Mouse (Mus musculus): ENCODE data around the gene Fbxo34. TPM values are rescaled to one million over a fixed set of nuclear protein-coding genes. Genes with fewer than 3 reads are reported as not detected.

Fbxo34 gene
- total and polyA plus RNA-seq, 2 experiments from 2014 or later = 20.0 to 33.8 TPM

DNA sequence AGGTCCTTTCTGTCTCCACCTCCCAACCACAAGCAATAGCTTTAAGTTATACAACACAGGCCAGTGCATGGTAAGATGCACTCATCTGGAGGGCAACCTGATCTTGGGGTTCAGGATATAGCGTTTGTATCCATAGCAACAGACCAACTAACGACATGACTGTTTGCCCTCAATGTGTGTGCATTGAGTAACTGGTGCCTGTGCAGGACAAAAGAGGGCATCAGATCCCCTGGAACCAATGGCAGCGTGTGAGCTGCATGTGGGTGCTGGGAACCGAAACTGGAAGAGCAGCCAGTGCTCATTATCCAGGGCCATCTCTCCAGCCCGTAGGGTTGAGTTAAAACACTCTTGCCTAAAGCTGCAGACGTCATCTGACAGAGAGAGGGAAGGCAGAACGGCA is 38.5 kb downstream of the Fbxo34 start:
- DNase-seq (no peak), ATAC-seq (peak; percentile 23; the same call in 1 of the 2 replicates)
- H3K4me1 ChIP-seq (ENCODE audit: insufficient read depth) = peaks cover 4% of the 10 kb centered on the region; the same call in 1 of the 2 replicates
- no peaks in the 10 kb centered on the region for H3K9me3 ChIP-seq (ENCODE audit: low read length)
- no peak overlapping the region for H3K27ac ChIP-seq (ENCODE audit: low read depth, low read length)
- no peak overlapping the region for H3K9ac ChIP-seq
- WGBS = 27% methylated on average over 7 of the region's 7 CpGs
- H3K27me3 ChIP-seq (ENCODE audit: insufficient read depth, low read length) = no peaks in the 10 kb centered on the region
- H3K4me2 ChIP-seq (ENCODE audit: low read depth) = no peak overlapping the region
- no peaks in the 10 kb centered on the region for H3K36me3 ChIP-seq (ENCODE audit: insufficient read depth)
- TF ChIP-seq CTCF (IDR thresholded peaks at IDR 0.05; ENCODE audit: low read depth) = no peak
- no peak overlapping the region for H3K4me3 ChIP-seq (ENCODE audit: low read depth, low read length)

DNA sequence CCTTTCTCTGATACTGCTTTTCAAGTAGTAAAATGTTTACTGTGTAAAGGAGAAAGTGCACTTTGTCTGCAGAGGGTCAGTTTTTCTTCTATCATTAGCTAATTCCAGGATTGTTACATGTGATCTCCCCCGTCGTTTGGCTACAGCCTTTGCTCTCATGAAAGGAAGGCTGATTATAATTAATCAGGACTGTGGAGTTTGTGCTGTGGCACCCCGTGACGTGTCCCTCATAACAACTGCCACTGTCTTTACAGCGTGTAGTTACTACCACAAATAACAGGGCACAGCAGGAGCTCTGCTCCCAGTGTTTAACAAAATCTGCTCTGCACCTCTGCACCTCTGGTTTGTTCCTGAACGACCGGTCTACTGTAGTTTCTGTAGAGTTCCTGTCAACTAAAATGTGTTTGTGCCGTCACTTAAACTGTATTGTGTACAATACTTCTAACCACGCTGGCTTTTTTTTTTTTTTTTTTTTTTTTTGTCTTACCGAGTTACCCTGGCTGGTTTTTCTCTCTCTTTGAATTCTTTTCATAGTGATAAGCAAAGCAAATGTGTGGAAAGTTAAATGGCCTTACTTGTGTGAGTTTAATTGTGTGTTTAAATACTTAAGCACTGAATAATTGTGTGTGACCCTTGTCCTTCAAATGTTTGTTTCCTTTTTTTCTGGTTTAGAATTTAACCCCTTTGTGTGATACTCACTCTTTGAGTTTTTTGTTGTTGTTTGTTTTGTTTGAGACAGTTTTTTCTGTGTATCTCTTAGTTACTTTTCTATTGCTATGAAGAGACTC is 39.3 kb downstream of the Fbxo34 start:
- Histone ChIP-seq H3K4me1 (ENCODE audit: insufficient read depth) (peaks cover 4% of the 10 kb centered on the region; the same call in 1 of the 2 replicates), H3K9ac (no peak overlapping the region), H3K27me3 (ENCODE audit: insufficient read depth, low read length) (no peaks in the 10 kb centered on the region), H3K27ac (ENCODE audit: low read depth, low read length) (no peak overlapping the region), H3K4me3 (ENCODE audit: low read depth, low read length) (no peak overlapping the region), H3K4me2 (ENCODE audit: low read depth) (no peak overlapping the region), H3K9me3 (ENCODE audit: low read length) (no peaks in the 10 kb centered on the region), H3K36me3 (ENCODE audit: insufficient read depth) (no peaks in the 10 kb centered on the region)
- no peak for DNase-seq
- ATAC-seq = peak; percentile 51
- no peak for TF ChIP-seq CTCF (IDR thresholded peaks at IDR 0.05; ENCODE audit: low read depth)
- 6% methylated on average over 10 of the region's 10 CpGs for WGBS

DNA sequence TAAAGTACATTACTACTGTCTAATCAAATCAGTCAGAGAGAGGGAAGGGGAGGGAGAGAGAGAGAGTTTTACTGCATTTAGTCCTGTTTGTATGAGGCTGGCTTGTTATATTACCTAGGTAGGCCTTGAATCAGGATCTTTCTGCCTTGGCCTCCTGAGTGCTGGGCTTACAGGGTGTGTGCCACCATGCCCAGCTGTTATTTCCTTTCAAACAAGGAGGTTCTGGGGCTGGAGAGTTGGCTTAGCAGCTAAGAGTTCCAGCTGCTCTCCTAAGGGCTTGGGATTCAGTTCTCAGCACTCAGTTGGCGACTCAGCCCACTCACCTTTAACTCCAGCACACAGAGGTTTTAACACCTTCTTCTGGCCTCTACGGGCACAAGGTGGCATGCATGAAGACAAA is 40.5 kb downstream of the Fbxo34 start:
- peaks cover 4% of the 10 kb centered on the region; the same call in 1 of the 2 replicates for H3K4me1 ChIP-seq (ENCODE audit: insufficient read depth)
- no peak overlapping the region for H3K9ac ChIP-seq
- no peak for TF ChIP-seq CTCF (IDR thresholded peaks at IDR 0.05; ENCODE audit: low read depth)
- WGBS = 94% methylated on average over 2 of the region's 2 CpGs
- H3K4me3 ChIP-seq (ENCODE audit: low read depth, low read length) = no peak overlapping the region
- H3K4me2 ChIP-seq (ENCODE audit: low read depth) = no peak overlapping the region
- no peak for DNase-seq
- H3K27ac ChIP-seq (ENCODE audit: low read depth, low read length) = no peak overlapping the region
- H3K9me3 ChIP-seq (ENCODE audit: low read length) = no peaks in the 10 kb centered on the region
- no peaks in the 10 kb centered on the region for H3K36me3 ChIP-seq (ENCODE audit: insufficient read depth)
- no peaks in the 10 kb centered on the region for H3K27me3 ChIP-seq (ENCODE audit: insufficient read depth, low read length)
- no peak for ATAC-seq

DNA sequence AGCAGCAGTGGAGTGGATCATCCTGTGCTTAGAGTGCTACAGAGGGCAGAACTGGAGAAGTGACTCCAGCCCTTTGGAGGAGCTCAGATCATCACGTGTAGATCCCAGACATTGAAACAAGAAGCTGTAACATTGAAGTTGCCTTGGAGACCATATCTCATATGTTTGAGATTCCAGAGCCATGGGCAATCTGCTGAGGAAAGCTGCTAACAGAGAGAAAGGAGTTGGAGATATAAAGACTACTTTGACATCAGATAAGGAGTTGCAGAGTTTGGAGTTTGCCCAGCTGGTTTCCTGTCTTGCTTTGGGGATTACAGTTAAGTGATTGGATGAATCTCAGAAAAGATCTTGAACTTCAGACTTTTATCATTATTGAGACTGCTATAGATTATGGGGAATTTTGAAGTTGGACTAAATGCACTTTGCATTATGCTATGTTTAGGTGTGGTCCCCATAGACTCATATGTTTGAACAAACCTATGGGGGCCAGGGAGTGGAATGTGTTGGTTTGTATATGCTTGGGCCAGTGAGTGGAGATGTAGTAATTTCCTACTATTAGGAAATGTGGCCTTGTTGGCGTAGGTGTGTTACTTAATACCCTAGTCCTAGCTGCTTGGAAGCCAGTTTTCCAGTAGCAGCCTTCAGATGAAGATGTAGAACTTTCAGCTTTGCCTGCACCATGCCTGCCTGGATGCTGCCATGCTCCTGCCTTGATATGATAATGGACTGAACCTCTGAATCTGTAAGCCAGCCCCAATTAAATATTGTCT is 43.6 kb downstream of the Fbxo34 start:
- TF ChIP-seq CTCF (IDR thresholded peaks at IDR 0.05; ENCODE audit: low read depth) = no peak
- H3K4me2 ChIP-seq (ENCODE audit: low read depth) = no peak overlapping the region
- no peaks in the 10 kb centered on the region for H3K9me3 ChIP-seq (ENCODE audit: low read length)
- no peak overlapping the region for H3K9ac ChIP-seq
- peaks cover 4% of the 10 kb centered on the region; the same call in 1 of the 2 replicates for H3K4me1 ChIP-seq (ENCODE audit: insufficient read depth)
- no peaks in the 10 kb centered on the region for H3K27me3 ChIP-seq (ENCODE audit: insufficient read depth, low read length)
- DNase-seq (no peak), ATAC-seq (no peak)
- H3K4me3 ChIP-seq (ENCODE audit: low read depth, low read length) = no peak overlapping the region
- H3K36me3 ChIP-seq (ENCODE audit: insufficient read depth) = no peaks in the 10 kb centered on the region
- H3K27ac ChIP-seq (ENCODE audit: low read depth, low read length) = no peak overlapping the region
- 94% methylated on average over 2 of the region's 2 CpGs for WGBS

DNA sequence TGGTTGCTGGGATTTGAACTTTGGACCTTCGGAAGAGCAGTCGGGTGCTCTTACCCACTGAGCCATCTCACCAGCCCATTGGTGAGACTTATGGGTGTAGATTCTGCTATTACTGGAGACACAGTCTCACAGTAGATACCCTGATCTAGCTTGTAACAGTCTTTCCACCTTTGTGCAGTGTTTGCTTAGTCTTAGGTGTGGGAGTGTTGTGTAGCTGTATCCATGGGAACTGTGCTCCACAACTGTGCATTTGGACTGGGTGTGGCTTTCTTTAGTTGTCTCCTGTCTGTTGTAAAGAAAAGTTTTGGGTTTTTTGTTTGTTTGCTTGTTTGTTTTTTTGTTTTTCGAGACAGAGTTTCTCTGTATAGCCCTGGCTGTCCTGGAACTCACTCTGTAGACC is 45.7 kb downstream of the Fbxo34 start:
- DNase-seq = no peak
- H3K36me3 ChIP-seq (ENCODE audit: insufficient read depth) = no peaks in the 10 kb centered on the region
- ATAC-seq = no peak
- H3K27me3 ChIP-seq (ENCODE audit: insufficient read depth, low read length) = no peaks in the 10 kb centered on the region
- no peak overlapping the region for H3K9ac ChIP-seq
- H3K27ac ChIP-seq (ENCODE audit: low read depth, low read length) = no peak overlapping the region
- H3K4me1 ChIP-seq (ENCODE audit: insufficient read depth) = no peaks in the 10 kb centered on the region
- H3K9me3 ChIP-seq (ENCODE audit: low read length) = no peaks in the 10 kb centered on the region
- H3K4me3 ChIP-seq (ENCODE audit: low read depth, low read length) = no peak overlapping the region
- H3K4me2 ChIP-seq (ENCODE audit: low read depth) = no peak overlapping the region
- TF ChIP-seq CTCF (IDR thresholded peaks at IDR 0.05; ENCODE audit: low read depth) = no peak
- 99% methylated on average over 3 of the region's 3 CpGs for WGBS

DNA sequence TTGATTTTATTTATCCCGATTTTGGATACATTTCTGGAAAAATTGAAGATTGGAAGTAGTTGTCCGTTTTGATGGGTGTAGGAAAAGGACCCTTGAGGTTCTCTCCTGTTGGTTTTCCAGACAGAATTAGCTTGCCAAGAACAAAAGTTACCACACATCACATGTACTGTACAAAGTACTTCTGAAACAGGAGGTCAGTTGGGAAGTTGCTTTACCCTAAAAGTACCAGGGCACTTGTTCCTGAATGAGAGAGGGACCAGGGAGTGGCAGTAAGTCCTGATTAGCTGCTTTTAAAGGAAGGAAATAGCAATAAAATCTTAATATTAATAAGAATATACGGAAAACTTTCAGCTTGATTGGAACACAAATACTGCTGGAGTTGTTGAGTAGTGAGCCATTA is 46.9 kb downstream of the Fbxo34 start:
- no peak overlapping the region for H3K9ac ChIP-seq
- DNase-seq (no peak), ATAC-seq (no peak)
- no peaks in the 10 kb centered on the region for H3K9me3 ChIP-seq (ENCODE audit: low read length)
- no peak overlapping the region for H3K4me2 ChIP-seq (ENCODE audit: low read depth)
- TF ChIP-seq CTCF (IDR thresholded peaks at IDR 0.05; ENCODE audit: low read depth) = no peak
- no peaks in the 10 kb centered on the region for H3K27me3 ChIP-seq (ENCODE audit: insufficient read depth, low read length)
- no peaks in the 10 kb centered on the region for H3K36me3 ChIP-seq (ENCODE audit: insufficient read depth)
- H3K4me3 ChIP-seq (ENCODE audit: low read depth, low read length) = no peak overlapping the region
- no peak overlapping the region for H3K27ac ChIP-seq (ENCODE audit: low read depth, low read length)
- no peaks in the 10 kb centered on the region for H3K4me1 ChIP-seq (ENCODE audit: insufficient read depth)
- WGBS = 82% methylated on average over 3 of the region's 3 CpGs

DNA sequence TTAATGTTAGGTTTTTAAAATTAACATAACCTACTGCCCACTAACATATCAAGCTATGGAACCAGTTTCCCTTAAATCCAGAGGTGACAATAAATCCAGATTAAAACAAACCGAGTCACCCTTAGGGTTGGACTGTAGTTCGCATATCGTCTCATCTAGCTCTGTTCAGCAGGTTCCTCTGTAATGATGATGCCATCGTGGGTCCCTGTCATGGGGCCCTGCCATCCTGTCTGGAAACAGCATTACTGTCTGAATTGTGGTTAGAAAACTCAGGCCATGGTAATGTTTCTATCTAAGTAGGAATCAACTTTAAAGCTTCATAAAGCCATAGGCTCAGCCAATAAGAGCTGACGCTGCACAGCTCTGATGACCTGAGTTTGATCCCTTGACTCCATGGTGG is 48.4 kb downstream of the Fbxo34 start:
- H3K9me3 ChIP-seq (ENCODE audit: low read length) = no peaks in the 10 kb centered on the region
- TF ChIP-seq CTCF (IDR thresholded peaks at IDR 0.05; ENCODE audit: low read depth) = no peak
- no peak for ATAC-seq

More for the DNA sequence above, 48.4 kb downstream of the Fbxo34 start:
- Histone ChIP-seq H3K27ac (ENCODE audit: low read depth, low read length) (no peak overlapping the region), H3K27me3 (ENCODE audit: insufficient read depth, low read length) (no peaks in the 10 kb centered on the region), H3K36me3 (ENCODE audit: insufficient read depth) (no peaks in the 10 kb centered on the region), H3K4me2 (ENCODE audit: low read depth) (no peak overlapping the region), H3K4me3 (ENCODE audit: low read depth, low read length) (no peak overlapping the region), H3K4me1 (ENCODE audit: insufficient read depth) (no peaks in the 10 kb centered on the region), H3K9ac (no peak overlapping the region)
- 53% methylated on average over 5 of the region's 5 CpGs for WGBS
- DNase-seq = no peak

Measured in forebrain, postnatal 0 days (tissue).